Mouse (Mus musculus) duodenum, adult 2 months (tissue): ENCODE measurements around the gene Mrpl35. TPM values are rescaled to one million over a fixed set of nuclear protein-coding genes. Genes with fewer than 3 reads are reported as not detected.

Experiments
- polyA plus RNA-seq: library from polyadenylated mRNA; depleted of rRNA; stranded (reverse); fragments of >200 nt; gene quantifications from 2 replicates; pipeline ENCODE4 v1.2.3, GENCODE M21; 2012; ENCODE audit warnings: low replicate concordance; rRNA removed

Gene Mrpl35
- polyA plus RNA-seq, result 2.4 TPM in 2 replicates

DNA sequence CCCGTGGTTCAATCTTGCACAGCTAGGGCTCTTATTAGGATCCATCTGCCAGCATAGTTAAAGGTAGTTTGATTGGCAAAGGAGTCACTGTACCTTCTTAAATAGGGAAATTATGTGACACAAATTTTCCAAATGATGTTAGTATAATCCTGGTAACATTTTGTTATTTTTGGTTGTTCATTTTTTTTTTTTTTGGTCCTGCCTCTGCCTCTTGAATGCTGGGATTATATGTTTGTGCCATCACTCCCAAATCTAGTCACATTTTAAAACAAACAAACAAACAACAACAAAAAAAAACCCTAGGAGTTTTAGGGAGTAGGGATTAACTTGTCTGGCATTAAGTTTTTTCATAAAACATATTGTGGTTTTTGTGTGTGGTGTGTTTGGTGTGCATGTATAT lies at the start of gene Mrpl35:
Mrpl35 (minus strand) TSS at position 101 of the 400 bp plus-strand sequence.

GRCm38 (mm10) chr6:71830690-71831580 lies 4.2 kb upstream of the Mrpl35 start, which contains the start of gene Immt:
Immt (plus strand) TSS chr6:71831331.

Other genes with a start within 250 kb of the Mrpl35 start
- gene Kdm3a, start 194.0 kb downstream of the Mrpl35 start, polyA plus RNA-seq, result 2.0 and 2.2 TPM in 2 replicates
- 0.63 and 0.64 TPM in 2 replicates for gene Reep1, start 119.4 kb downstream of the Mrpl35 start, polyA plus RNA-seq
- 31.8 and 67.2 TPM in 2 replicates for gene Immt, start 4.4 kb upstream of the Mrpl35 start, polyA plus RNA-seq
- gene Ptcd3, start 81.8 kb upstream of the Mrpl35 start, polyA plus RNA-seq, result 1.3 and 1.7 TPM in 2 replicates
- 6.5 and 7.5 TPM in 2 replicates for gene Polr1a, start 82.1 kb upstream of the Mrpl35 start, polyA plus RNA-seq